Mouse (Mus musculus): ENCODE results near the gene Ltbp3.

Gene Ltbp3

DNA sequence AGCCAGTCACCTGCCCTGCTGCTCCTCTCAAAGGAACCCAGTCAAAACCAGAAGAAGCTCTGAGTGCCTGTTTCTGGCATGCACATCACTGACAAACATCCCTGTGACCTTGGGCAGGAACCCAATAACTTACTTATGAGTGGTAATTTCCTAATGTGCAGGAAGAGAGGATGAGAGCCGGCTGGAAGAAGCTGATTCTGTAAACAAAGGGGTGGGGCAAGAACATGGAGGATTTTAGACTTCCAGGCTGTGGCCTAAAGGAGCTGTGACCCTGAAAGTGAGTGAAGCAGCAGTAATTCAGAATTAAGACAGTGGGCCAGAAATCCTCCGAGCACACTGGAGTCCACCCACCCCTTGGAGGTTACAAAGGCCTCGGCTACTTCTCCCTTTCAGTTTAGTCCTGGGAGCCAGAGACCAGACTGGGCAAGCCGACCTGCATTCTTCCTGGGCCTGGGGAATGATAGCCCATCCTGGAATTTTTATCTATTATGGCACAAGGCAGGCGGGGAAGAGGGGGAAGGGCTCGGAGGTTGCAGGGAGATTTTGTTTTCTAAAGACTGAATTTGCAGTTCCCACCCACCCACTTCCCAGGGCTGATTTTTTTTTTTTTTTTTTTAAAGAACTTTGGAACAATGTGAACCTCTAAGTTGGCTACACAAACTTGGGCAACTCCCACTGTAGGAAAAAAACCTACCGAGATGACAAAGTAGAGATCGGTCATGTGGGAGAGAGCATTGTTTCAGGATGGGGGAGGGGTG lies 65.5 kb downstream of the Ltbp3 start:
- DNase-seq (ENCODE audit: low spot score in 2 of 2): no peak

- DNase-seq (ENCODE audit: low spot score in 2 of 2): no peak
Observed at GRCm38 (mm10) chr19:5806809-5807205, 66.1 kb downstream of the Ltbp3 start.

DNA sequence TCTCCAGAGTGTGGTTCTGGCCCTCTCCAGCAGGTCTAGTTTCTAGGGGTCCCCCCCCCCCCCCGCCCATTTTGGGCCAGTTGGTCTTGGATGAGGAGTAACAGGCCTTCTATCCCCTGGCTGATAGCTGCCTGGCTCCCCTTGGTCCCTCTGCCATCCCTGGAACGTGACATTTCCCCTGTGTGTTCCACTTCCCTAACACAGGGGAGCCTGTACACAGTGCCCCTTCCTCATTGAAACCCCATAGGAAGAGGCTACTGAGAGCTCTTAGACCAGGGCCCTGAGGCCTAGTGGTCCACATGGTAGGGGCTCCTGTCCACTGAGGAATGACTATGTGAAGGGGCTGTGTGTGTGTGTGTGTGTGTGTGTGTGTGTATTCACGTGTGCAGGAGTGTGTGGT lies 67.0 kb downstream of the Ltbp3 start:
- DNase-seq (ENCODE audit: low spot score in 2 of 2): no peak
